Mouse (Mus musculus): ENCODE data around the gene Tal1. TPM values are rescaled to one million over a fixed set of nuclear protein-coding genes. Genes with fewer than 3 reads are reported as not detected.

Gene Tal1
- 10 to 100 TPM in 1 of 2 experiments, 1 to 10 TPM in 1; 3.8 to 10.7 TPM for total RNA-seq (2023)

GRCm38 (mm10) chr4:115056371-115056920 lies at the start of gene Tal1:
TSS of gene Tal1 (plus strand) at chr4:115056426.

GRCm38 (mm10) chr4:115088611-115089338 lies 32.5 kb downstream of the Tal1 start, which contains the start of gene Pdzk1ip1:
TSS of gene Pdzk1ip1 (plus strand) at chr4:115088708.

Other genes with a start within 250 kb of the Tal1 start
- gene Gm12830, start 234.7 kb upstream of the Tal1 start, total RNA-seq (2023): not detected
- gene Foxd2, start 147.6 kb upstream of the Tal1 start, total RNA-seq (2023): under 1 TPM; 0.51 to 0.79 TPM
- not detected for gene Foxe3, start 130.4 kb upstream of the Tal1 start, total RNA-seq (2023)
- gene Cmpk1, start 69.2 kb upstream of the Tal1 start, total RNA-seq (2023): 10 to 100 TPM; 59.8 to 75.4 TPM
- gene Stil, start 56.3 kb upstream of the Tal1 start, total RNA-seq (2023): 10 to 100 TPM; 18.4 to 19.5 TPM
- gene Pdzk1ip1, start 32.3 kb downstream of the Tal1 start, total RNA-seq (2023): 1 to 10 TPM; 3.3 to 6.0 TPM
- gene Cyp4x1, start 77.9 kb downstream of the Tal1 start, total RNA-seq (2023): not detected
- gene Cyp4a29, start 185.7 kb downstream of the Tal1 start, total RNA-seq (2023): not detected
- gene Cyp4a12a, start 242.6 kb downstream of the Tal1 start, total RNA-seq (2023): not detected